Mouse (Mus musculus) CH12.LX (cell line): Measurements from ENCODE around the gene Gbe1. TPM values are rescaled to one million over a fixed set of nuclear protein-coding genes. Genes with fewer than 3 reads are reported as not detected.

ENCODE experiments used
- DNase-seq: peaks from one replicate; pipeline ENCODE4 v3.0.0-alpha.2; 2013; ENCODE audit errors: extremely low read depth
- H3K27ac ChIP-seq: 2 replicates; pipeline ENCODE4 v1.5.1; 2012; ENCODE audit warnings: low read depth, mild to moderate bottlenecking, control low read depth, moderate library complexity; ENCODE audit not compliant: insufficient read depth
- H3K27me3 ChIP-seq: replicated peaks from 2 replicates; pipeline ENCODE3; 2012; ENCODE audit warnings: inconsistent platforms
- H3K36me3 ChIP-seq, 2 experiments: replicated peaks in 1 of 2; 2 replicates each; pipeline versions ENCODE3 to v1.6.1; 2012; ENCODE audit warnings: inconsistent platforms in 1 of 2, low read length in 1 of 2, mild to moderate bottlenecking in 1 of 2, mixed read lengths in 1 of 2, moderate library complexity in 1 of 2; ENCODE audit not compliant: control insufficient read depth in 1 of 2, insufficient read depth in 1 of 2
- H3K4me1 ChIP-seq, 2 experiments: 2 replicates each; pipeline ENCODE4 v1.6.1; 2012; ENCODE audit warnings: inconsistent platforms in 1 of 2, moderate library complexity in 1 of 2; ENCODE audit not compliant: insufficient read depth in 2 of 2, control insufficient read depth in 1 of 2
- H3K4me2 ChIP-seq: 2 replicates; pipeline ENCODE4 v1.6.1; 2012; ENCODE audit warnings: low read depth, mild to moderate bottlenecking, control low read depth; ENCODE audit not compliant: poor library complexity, insufficient read depth, severe bottlenecking
- H3K4me3 ChIP-seq, 3 experiments: fragments of 150-350 bp in 1 of 3; sonication (generic) in 1 of 3; replicated peaks in 1 of 3; 2 replicates each; pipeline versions ENCODE3 to v1.5.1; 2011 to 2012; ENCODE audit warnings: low read depth in 2 of 3, low read length in 2 of 3, mild to moderate bottlenecking in 2 of 3, moderate library complexity in 2 of 3, control low read depth in 1 of 3, improper control_type of control experiment in 1 of 3, inconsistent platforms in 1 of 3, mixed read lengths in 1 of 3; ENCODE audit not compliant: poor library complexity in 1 of 3
- H3K79me2 ChIP-seq: replicated peaks from 2 replicates; pipeline ENCODE4 v1.6.1; 2012; ENCODE audit warnings: mild to moderate bottlenecking, moderate library complexity; ENCODE audit not compliant: control insufficient read depth, poor library complexity, insufficient read depth, severe bottlenecking; ENCODE audit errors: extremely low read depth
- H3K9ac ChIP-seq: 2 replicates; pipeline ENCODE4 v1.6.1; 2012; ENCODE audit warnings: low read depth, mild to moderate bottlenecking, control low read depth, moderate library complexity; ENCODE audit not compliant: insufficient read depth
- H3K9me3 ChIP-seq: replicated peaks from 2 replicates; pipeline ENCODE3; 2012; ENCODE audit warnings: low read length, inconsistent platforms, mixed read lengths
- BHLHE40 ChIP-seq: IDR thresholded peaks from 2 replicates; pipeline ENCODE4 v1.6.1; 2011; ENCODE audit warnings: mild to moderate bottlenecking, low read depth, low read length, improper control_type of control experiment
- CHD2 ChIP-seq: IDR thresholded peaks from 2 replicates; pipeline ENCODE4 v1.6.1; 2011; ENCODE audit warnings: low read length, improper control_type of control experiment
- CTCF ChIP-seq, 2 experiments: IDR thresholded peaks in 1 of 2; conservative IDR thresholded peaks in 1 of 2; 2 replicates each; pipeline ENCODE4 v1.5.1; 2011 to 2012; ENCODE audit warnings: low read depth in 2 of 2, low read length in 2 of 2, improper control_type of control experiment in 1 of 2, inconsistent platforms in 1 of 2, mild to moderate bottlenecking in 1 of 2, moderate library complexity in 1 of 2
- E2F4 ChIP-seq: IDR thresholded peaks from 2 replicates; pipeline ENCODE4 v1.6.1; 2011; ENCODE audit warnings: low read depth, low read length, improper control_type of control experiment; ENCODE audit not compliant: insufficient replicate concordance
- EP300 ChIP-seq: IDR thresholded peaks from 2 replicates; pipeline ENCODE4 v1.6.1; 2011; ENCODE audit warnings: low read length, improper control_type of control experiment
- GABPA ChIP-seq: IDR thresholded peaks from 2 replicates; pipeline ENCODE4 v1.6.1; 2012; ENCODE audit warnings: low read depth, low read length, improper control_type of control experiment, inconsistent platforms; ENCODE audit not compliant: insufficient replicate concordance
- JUND ChIP-seq: conservative IDR thresholded peaks from 2 replicates; pipeline ENCODE4 v1.6.1; 2011; ENCODE audit warnings: low read depth, low read length, improper control_type of control experiment
- MAX ChIP-seq: IDR thresholded peaks from 2 replicates; pipeline ENCODE4 v1.6.1; 2011; ENCODE audit warnings: low read length, improper control_type of control experiment
- MAZ ChIP-seq: IDR thresholded peaks from 2 replicates; pipeline ENCODE4 v1.6.1; 2012; ENCODE audit warnings: low read depth, mild to moderate bottlenecking, inconsistent platforms, low read length, improper control_type of control experiment, moderate library complexity
- MXI1 ChIP-seq: IDR thresholded peaks from 2 replicates; pipeline ENCODE4 v1.6.1; 2011; ENCODE audit warnings: mild to moderate bottlenecking, low read depth, low read length, improper control_type of control experiment
- NRF1 ChIP-seq: IDR thresholded peaks from 2 replicates; pipeline ENCODE4 v1.6.1; 2014; ENCODE audit warnings: low read depth, mild to moderate bottlenecking, inconsistent platforms, low read length, improper control_type of control experiment, moderate library complexity
- PAX5 ChIP-seq: IDR thresholded peaks from 2 replicates; pipeline ENCODE4 v1.6.1; 2012; ENCODE audit warnings: low read length, inconsistent platforms, mixed read lengths
- POLR2A ChIP-seq: IDR thresholded peaks from 2 replicates; pipeline ENCODE4 v1.6.1; 2011; ENCODE audit warnings: low read depth, mild to moderate bottlenecking, improper control_type of control experiment, low read length
- RAD21 ChIP-seq: IDR thresholded peaks from 2 replicates; pipeline ENCODE4 v1.6.1; 2011; ENCODE audit warnings: low read depth, mild to moderate bottlenecking, low read length, improper control_type of control experiment, moderate library complexity
- RCOR1 ChIP-seq: conservative IDR thresholded peaks from 2 replicates; pipeline ENCODE4 v1.6.1; 2012; ENCODE audit warnings: low read depth, mild to moderate bottlenecking, inconsistent platforms, low read length, improper control_type of control experiment
- SMC3 ChIP-seq: IDR thresholded peaks from 2 replicates; pipeline ENCODE4 v1.6.1; 2011; ENCODE audit warnings: low read depth, low read length, improper control_type of control experiment
- UBTF ChIP-seq: IDR thresholded peaks from 2 replicates; pipeline ENCODE4 v1.6.1; 2012; ENCODE audit warnings: low read depth, mild to moderate bottlenecking, inconsistent platforms, low read length, improper control_type of control experiment, moderate library complexity
- ZC3H11A ChIP-seq: IDR thresholded peaks from 2 replicates; pipeline ENCODE4 v1.6.1; 2012; ENCODE audit warnings: low read depth, mild to moderate bottlenecking, inconsistent platforms, low read length, improper control_type of control experiment
- ZMIZ1 ChIP-seq: IDR thresholded peaks from 2 replicates; pipeline ENCODE4 v1.6.1; 2012; ENCODE audit warnings: low read depth, mild to moderate bottlenecking, inconsistent platforms, low read length, improper control_type of control experiment
- ZNF384 ChIP-seq: IDR thresholded peaks from 2 replicates; pipeline ENCODE4 v1.6.1; 2012; ENCODE audit warnings: low read depth, low read length, improper control_type of control experiment, inconsistent platforms
- dilution Hi-C: fragments of 300-500 bp; cut with MboI; formaldehyde crosslinking; loops from 2 replicates; pipeline ENCODE4 v1.14.3; 2020; ENCODE audit warnings: low sequenced_read_pairs; ENCODE audit not compliant: extremely low pct_unique_long_range_greater_than_20kb, extremely low pct_ligation_motif_present
- in situ Hi-C: fragments of 300-500 bp; cut with MboI; formaldehyde crosslinking; loops from 3 replicates; pipeline ENCODE4 v1.14.3; 2019; ENCODE audit warnings: low sequenced_read_pairs, low pct_ligation_motif_present, low pct_unique_long_range_greater_than_20kb, mixed read lengths
- polyA plus RNA-seq: library from polyadenylated mRNA; unstranded; fragments of >175 nt; gene quantifications from 2 replicates; pipeline ENCODE4 v1.2.1, GENCODE M21; 2012; ENCODE audit warnings: low read depth; ENCODE audit not compliant: insufficient read length
- total RNA-seq, 2 experiments: library from RNA; depleted of rRNA; stranded (reverse); fragments of 300-350 nt in 1 of 2; fragments of >200 nt in 1 of 2; gene quantifications; 2 replicates each; pipeline ENCODE4 v1.2.3; 2012 to 2014

The Gbe1 gene
- total and polyA plus RNA-seq, 3 experiments, result not detected

GRCm38 (mm10) chr16:70365229-70365628 lies 51.5 kb downstream of the Gbe1 start:
- H3K4me1 ChIP-seq, result no peaks in the 10 kb centered on the region
- peaks cover 29% of the 10 kb centered on the region for H3K9me3 ChIP-seq
- H3K27me3 ChIP-seq, result no peaks in the 10 kb centered on the region
- no peak overlapping the region for H3K27ac ChIP-seq
- H3K4me3 ChIP-seq, result no peak overlapping the region
- dilution Hi-C loops, result no loop called here
- H3K4me2 ChIP-seq, result no peak overlapping the region
- H3K79me2 ChIP-seq, result no peaks in the 10 kb centered on the region
- no peak overlapping the region for H3K9ac ChIP-seq
- in situ Hi-C loops, result no loop called here
- H3K36me3 ChIP-seq, result no peaks in the 10 kb centered on the region
- no peak for TF ChIP-seq MAX
- TF ChIP-seq ZNF384, result no peak
- TF ChIP-seq ZMIZ1, result no peak
- no peak for TF ChIP-seq ZC3H11A
- no peak for TF ChIP-seq GABPA
- TF ChIP-seq E2F4, result no peak
- no peak for TF ChIP-seq POLR2A
- DNase-seq, result no peak

DNA sequence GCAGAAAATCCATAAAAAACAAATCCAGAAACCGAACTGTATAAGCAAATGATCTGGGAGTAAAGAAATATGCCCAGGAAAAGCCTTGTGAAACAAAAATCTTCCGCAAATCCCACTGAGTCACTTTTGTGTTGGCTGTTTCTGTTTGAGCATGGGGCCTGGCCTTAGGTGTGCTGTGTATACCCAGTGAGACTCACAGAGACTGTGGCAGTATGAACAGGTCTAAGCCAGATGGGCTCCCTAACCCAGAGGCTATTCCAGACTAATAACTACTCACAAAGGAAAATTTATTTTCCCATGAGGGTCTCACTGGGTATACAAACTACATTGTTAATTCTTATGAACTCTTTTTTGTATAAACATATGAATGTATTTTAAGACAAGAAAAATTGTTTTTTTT lies 67.3 kb downstream of the Gbe1 start:
- Histone ChIP-seq H3K79me2 (no peaks in the 10 kb centered on the region), H3K4me1 (no peaks in the 10 kb centered on the region), H3K9me3 (peaks cover 39% of the 10 kb centered on the region), H3K36me3 (no peaks in the 10 kb centered on the region), H3K9ac (no peak overlapping the region), H3K27me3 (no peaks in the 10 kb centered on the region), H3K4me3 (no peak overlapping the region), H3K4me2 (no peak overlapping the region), H3K27ac (no peak overlapping the region)
- TF ChIP-seq CHD2, result no peak
- TF ChIP-seq MXI1, result no peak
- no peak for TF ChIP-seq NRF1
- TF ChIP-seq RAD21, result no peak
- no peak for TF ChIP-seq UBTF
- no peak for TF ChIP-seq JUND
- TF ChIP-seq PAX5, result no peak
- TF ChIP-seq CTCF (conservative IDR thresholded peaks at IDR 0.05 in 1 of 2, IDR thresholded peaks at IDR 0.05 in 1 of 2; ENCODE audit: low read depth in 2 of 2, low read length in 2 of 2), result no peak
- no peak for TF ChIP-seq SMC3
- TF ChIP-seq EP300, result no peak
- TF ChIP-seq BHLHE40, result no peak
- no peak for TF ChIP-seq RCOR1
- TF ChIP-seq MAZ, result no peak
- in situ Hi-C loops, result no loop called here
- dilution Hi-C loops, result no loop called here
- DNase-seq, result no peak
